Mouse (Mus musculus) hindbrain, embryonic 14.5 days (tissue): ENCODE measurements at regions not wholly inside any gene's neighbourhood (a gene's known extent, or its start where the extent isn't known, plus 50 kb on each side); places are given as distances from the start of the nearest gene placed in this dataset.

Experiments used
- ATAC-seq: fragments of 200-750 bp; cut with Nextera tagmentation; 2 replicates; pipeline ENCODE4 v1.8.0; 2017; ENCODE audit warnings: moderate number of reproducible peaks, mild to moderate bottlenecking, moderate TSS enrichment, moderate library complexity; ENCODE audit not compliant: low FRiP score
- DNase-seq: peaks from one replicate; pipeline ENCODE4 v3.0.0-alpha.2; 2015; ENCODE audit warnings: low spot score
- H3K27ac ChIP-seq: fragments of 300-500 bp; sonication (generic); 2 replicates; pipeline ENCODE4 v1.5.1; 2014; ENCODE audit warnings: mild to moderate bottlenecking, moderate library complexity
- H3K27me3 ChIP-seq: fragments of 300-500 bp; sonication (generic); 2 replicates; pipeline ENCODE4 v1.6.1; 2014; ENCODE audit warnings: mild to moderate bottlenecking, low read length, mixed read lengths; ENCODE audit not compliant: control insufficient read depth, insufficient read depth
- H3K36me3 ChIP-seq: fragments of 300-500 bp; sonication (generic); replicated peaks from 2 replicates; pipeline ENCODE4 v1.6.1; 2014; ENCODE audit not compliant: control insufficient read depth, insufficient read depth
- H3K4me1 ChIP-seq: fragments of 300-500 bp; sonication (generic); replicated peaks from 2 replicates; pipeline ENCODE4 v1.6.1; 2014; ENCODE audit warnings: antibody characterized with exemption, low read length, mixed read lengths; ENCODE audit not compliant: control insufficient read depth, insufficient read depth
- H3K4me2 ChIP-seq: fragments of 300-500 bp; sonication (generic); replicated peaks from 2 replicates; pipeline ENCODE4 v1.6.1; 2014; ENCODE audit warnings: mild to moderate bottlenecking, moderate library complexity
- H3K4me3 ChIP-seq: fragments of 300-500 bp; sonication (generic); replicated peaks from 2 replicates; pipeline ENCODE4 v1.5.1; 2014; ENCODE audit warnings: mild to moderate bottlenecking, low read length
- H3K9ac ChIP-seq: fragments of 300-500 bp; sonication (generic); 2 replicates; pipeline ENCODE4 v1.6.1; 2014
- H3K9me3 ChIP-seq: fragments of 300-500 bp; sonication (generic); 2 replicates; pipeline ENCODE4 v1.6.1; 2016; ENCODE audit warnings: low read length; ENCODE audit not compliant: control insufficient read depth
- WGBS: fragments of 180-500 bp; shearing (Covaris S2); extraction: QIAGEN DNeasy Blood & Tissue Kit; methylation state at CpG from one replicate; pipeline ENCODE4 v1.1.7; 2014; 5-methylcytosine and 5-hydroxymethylcytosine counted together

DNA sequence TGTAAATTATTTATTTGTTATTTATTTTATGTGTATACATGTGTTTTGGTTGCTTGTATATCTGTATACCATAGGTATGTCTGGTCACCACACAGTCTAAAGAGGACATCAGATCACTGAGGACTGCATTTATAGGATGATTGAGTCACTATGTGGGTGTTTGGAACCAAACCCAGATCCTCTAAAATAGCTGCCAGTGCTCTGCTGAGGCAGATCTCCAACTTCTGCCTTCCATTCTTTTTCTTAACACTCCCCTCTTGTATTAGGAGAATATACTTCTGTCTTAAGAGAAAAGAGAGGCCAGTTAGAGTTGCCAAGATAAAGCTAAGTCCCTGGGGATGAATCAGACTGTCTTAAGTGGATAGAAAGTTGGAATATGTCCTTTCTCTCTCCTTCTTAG is 424.2 kb downstream of the Cntn6 start:
- no peaks in the 10 kb centered on the region for H3K9me3 ChIP-seq
- no peak overlapping the region for H3K4me3 ChIP-seq
- no peaks in the 10 kb centered on the region for H3K27me3 ChIP-seq
- ATAC-seq: no peak
- no peaks in the 10 kb centered on the region for H3K4me1 ChIP-seq
- no peak overlapping the region for H3K4me2 ChIP-seq
- no peak for DNase-seq
- H3K27ac ChIP-seq: no peak overlapping the region
- H3K9ac ChIP-seq: no peak overlapping the region
- H3K36me3 ChIP-seq: no peaks in the 10 kb centered on the region

GRCm38 (mm10) chr6:104922577-104922976 is 430.0 kb downstream of the Cntn6 start:
- no peak overlapping the region for H3K27ac ChIP-seq
- no peaks in the 10 kb centered on the region for H3K27me3 ChIP-seq
- WGBS: 80% methylated on average over 1 of the region's 1 CpGs
- no peaks in the 10 kb centered on the region for H3K4me1 ChIP-seq
- no peak for DNase-seq
- H3K4me2 ChIP-seq: no peak overlapping the region
- no peaks in the 10 kb centered on the region for H3K9me3 ChIP-seq
- no peaks in the 10 kb centered on the region for H3K36me3 ChIP-seq
- H3K9ac ChIP-seq: no peak overlapping the region
- no peak for ATAC-seq
- H3K4me3 ChIP-seq: no peak overlapping the region

DNA sequence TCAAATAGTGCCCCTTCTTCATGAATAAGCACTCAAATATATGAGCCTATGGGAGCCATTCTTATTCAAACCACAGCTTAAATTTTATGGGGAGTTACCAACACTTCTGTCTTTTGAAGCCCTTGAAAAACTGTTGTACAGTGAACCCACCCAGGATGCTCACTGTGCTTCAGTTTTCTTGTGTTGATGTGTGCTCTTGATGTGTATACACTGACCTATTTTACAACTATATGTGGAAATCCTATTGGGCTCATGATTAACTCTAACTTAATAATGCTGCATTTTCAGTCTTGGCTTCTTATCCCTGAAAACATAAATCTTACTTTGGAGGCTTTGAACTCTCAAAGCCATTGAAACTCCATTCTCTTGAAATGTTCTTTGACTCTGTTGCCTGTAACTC is 433.5 kb downstream of the Cntn6 start:
- Histone ChIP-seq H3K9ac (no peak overlapping the region), H3K9me3 (no peaks in the 10 kb centered on the region)
- DNase-seq: no peak

DNA sequence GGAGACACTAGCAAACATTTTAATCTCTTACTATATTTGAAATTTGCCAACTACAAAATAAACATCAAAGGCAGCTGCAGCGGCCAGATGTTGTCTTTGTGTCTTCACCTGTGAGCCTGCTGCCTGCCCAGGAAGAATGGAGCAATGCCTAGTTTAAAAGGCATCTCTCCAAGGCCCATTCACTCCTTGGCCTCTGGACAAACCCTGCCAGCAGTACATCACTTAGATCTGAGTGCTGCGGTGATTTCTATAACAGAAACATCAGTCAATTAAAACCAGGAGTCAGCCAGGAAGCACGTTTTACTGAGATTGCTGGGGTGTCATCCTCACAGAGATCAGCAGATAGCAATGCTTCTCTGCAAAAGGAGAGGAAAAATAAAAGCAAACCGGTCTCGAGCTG is 437.7 kb downstream of the Cntn6 start:
- Histone ChIP-seq H3K36me3 (no peaks in the 10 kb centered on the region), H3K27ac (no peak overlapping the region), H3K4me1 (no peaks in the 10 kb centered on the region), H3K4me2 (no peak overlapping the region), H3K9me3 (no peaks in the 10 kb centered on the region), H3K4me3 (no peak overlapping the region), H3K27me3 (no peaks in the 10 kb centered on the region), H3K9ac (no peak overlapping the region)
- DNase-seq: no peak
- WGBS: 68% methylated on average over 5 of the region's 5 CpGs
- ATAC-seq: no peak

More for the DNA sequence above, 433.5 kb downstream of the Cntn6 start:
- Histone ChIP-seq H3K27me3 (no peaks in the 10 kb centered on the region), H3K4me2 (no peak overlapping the region), H3K4me1 (no peaks in the 10 kb centered on the region), H3K27ac (no peak overlapping the region), H3K36me3 (no peaks in the 10 kb centered on the region), H3K4me3 (no peak overlapping the region)
- ATAC-seq: no peak

DNA sequence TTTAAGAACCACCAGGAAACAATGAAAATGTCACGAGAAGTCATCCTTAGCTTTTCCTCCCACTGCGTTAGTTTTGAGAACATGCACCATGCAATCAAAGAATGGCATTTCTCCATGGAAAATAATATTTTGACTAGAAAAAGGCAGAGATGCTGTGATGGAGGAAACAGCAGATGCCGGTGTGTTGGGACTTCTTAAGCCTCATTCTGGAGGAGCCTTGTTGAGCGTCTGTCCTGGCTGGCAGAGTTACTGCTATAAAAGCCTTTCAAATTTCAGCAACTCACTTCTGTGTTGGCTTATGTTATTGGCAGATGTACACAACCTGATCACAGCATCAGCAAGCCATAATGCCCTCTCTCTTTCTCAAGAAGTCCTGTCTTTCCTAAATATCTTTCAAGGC is 439.6 kb downstream of the Cntn6 start:
- DNase-seq (no peak), ATAC-seq (no peak)
- Histone ChIP-seq H3K4me3 (no peak overlapping the region), H3K27ac (no peak overlapping the region), H3K27me3 (no peaks in the 10 kb centered on the region), H3K4me2 (no peak overlapping the region), H3K36me3 (no peaks in the 10 kb centered on the region), H3K4me1 (no peaks in the 10 kb centered on the region), H3K9me3 (no peaks in the 10 kb centered on the region), H3K9ac (no peak overlapping the region)
- WGBS: 94% methylated on average over 4 of the region's 4 CpGs

DNA sequence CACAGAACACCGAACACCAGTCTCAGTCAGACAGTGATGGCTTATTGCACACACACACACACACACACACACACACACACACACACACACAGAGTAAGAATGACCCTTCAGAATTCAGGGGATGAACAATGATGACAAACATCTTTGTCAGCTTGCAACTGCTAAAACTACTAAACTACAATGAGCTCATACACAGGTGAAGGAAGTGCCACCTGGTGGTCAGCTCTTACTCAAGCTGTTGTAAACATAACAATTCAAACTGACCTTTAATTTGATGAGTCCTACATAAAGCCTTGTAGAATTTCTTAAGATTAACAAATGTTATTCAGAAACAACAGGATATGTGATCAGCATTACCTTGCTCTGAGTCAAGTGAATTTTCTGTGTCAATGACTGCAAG is 446.5 kb downstream of the Cntn6 start:
- Histone ChIP-seq H3K36me3 (no peaks in the 10 kb centered on the region), H3K4me1 (no peaks in the 10 kb centered on the region), H3K4me2 (no peak overlapping the region), H3K4me3 (no peak overlapping the region), H3K9me3 (no peaks in the 10 kb centered on the region), H3K27ac (no peak overlapping the region), H3K9ac (no peak overlapping the region), H3K27me3 (no peaks in the 10 kb centered on the region)
- no peak for ATAC-seq
- no peak for DNase-seq
- WGBS: 100% methylated on average over 1 of the region's 1 CpGs

- H3K4me2 ChIP-seq: no peak overlapping the region
- H3K27me3 ChIP-seq: no peaks in the 10 kb centered on the region
- ATAC-seq (no peak), DNase-seq (no peak)
- no peak overlapping the region for H3K4me3 ChIP-seq
- H3K27ac ChIP-seq: no peak overlapping the region
- no peaks in the 10 kb centered on the region for H3K4me1 ChIP-seq
- no peaks in the 10 kb centered on the region for H3K36me3 ChIP-seq
- H3K9me3 ChIP-seq: no peaks in the 10 kb centered on the region
- H3K9ac ChIP-seq: no peak overlapping the region
Measured at GRCm38 (mm10) chr6:104974517-104974916, 481.9 kb downstream of the Cntn6 start.

DNA sequence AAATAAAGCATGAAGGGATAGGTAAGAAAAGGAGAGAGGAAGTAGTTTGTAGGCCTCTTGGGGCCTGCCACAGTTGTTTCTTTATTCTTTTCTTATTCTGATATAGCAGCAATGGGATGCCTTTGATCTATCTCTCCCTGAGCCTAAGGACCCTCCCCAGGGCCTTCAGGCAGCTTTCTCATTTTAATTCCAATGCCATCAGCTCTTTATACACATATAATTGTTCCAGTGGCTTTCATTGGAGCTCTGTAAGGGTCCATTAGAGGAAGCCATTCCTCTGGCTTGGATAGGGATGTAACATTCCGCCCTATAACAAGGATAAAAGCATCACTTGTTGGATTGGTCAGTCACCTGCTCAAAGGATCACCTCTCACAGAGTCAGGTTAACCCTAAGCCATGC is 491.6 kb downstream of the Cntn6 start:
- Histone ChIP-seq H3K4me3 (no peak overlapping the region), H3K27me3 (no peaks in the 10 kb centered on the region), H3K9ac (no peak overlapping the region), H3K9me3 (no peaks in the 10 kb centered on the region), H3K36me3 (no peaks in the 10 kb centered on the region), H3K4me1 (no peaks in the 10 kb centered on the region), H3K27ac (no peak overlapping the region), H3K4me2 (no peak overlapping the region)
- 43% methylated on average over 1 of the region's 1 CpGs for WGBS
- no peak for ATAC-seq
- no peak for DNase-seq

DNA sequence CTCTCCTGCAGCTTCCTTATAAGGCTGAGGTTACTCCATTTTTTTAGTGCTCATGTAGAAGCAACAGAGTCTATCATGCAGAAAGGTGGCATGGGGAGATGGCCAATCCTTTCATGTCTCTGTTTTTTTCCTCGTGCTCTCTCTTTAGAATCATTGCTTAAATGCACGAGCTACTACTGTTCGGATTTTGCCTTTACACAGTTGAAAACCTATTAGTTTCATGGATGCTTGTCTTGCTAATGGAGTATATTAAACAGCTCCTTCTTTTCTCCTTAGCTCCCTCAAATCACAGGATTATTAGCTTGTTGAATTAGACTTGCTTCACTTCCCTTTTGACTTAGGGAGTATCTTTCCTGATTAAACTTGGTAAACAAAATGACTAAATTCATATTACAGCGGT is 497.3 kb downstream of the Cntn6 start:
- Histone ChIP-seq H3K4me1 (no peaks in the 10 kb centered on the region), H3K4me2 (no peak overlapping the region), H3K27me3 (no peaks in the 10 kb centered on the region), H3K27ac (no peak overlapping the region), H3K9ac (no peak overlapping the region), H3K9me3 (no peaks in the 10 kb centered on the region), H3K4me3 (no peak overlapping the region), H3K36me3 (no peaks in the 10 kb centered on the region)
- DNase-seq (no peak), ATAC-seq (no peak)
- 87% methylated on average over 4 of the region's 4 CpGs for WGBS

- Histone ChIP-seq H3K4me1 (no peaks in the 10 kb centered on the region), H3K9me3 (no peaks in the 10 kb centered on the region), H3K36me3 (no peaks in the 10 kb centered on the region), H3K9ac (no peak overlapping the region), H3K27me3 (no peaks in the 10 kb centered on the region), H3K4me2 (no peak overlapping the region), H3K27ac (no peak overlapping the region), H3K4me3 (no peak overlapping the region)
- no peak for ATAC-seq
- WGBS: 90% methylated on average over 2 of the region's 2 CpGs
- DNase-seq: no peak
Measured at GRCm38 (mm10) chr6:104990366-104990765, 497.8 kb downstream of the Cntn6 start.
